Mouse (Mus musculus) lung, postnatal 0 days (tissue): ENCODE measurements around the gene Col19a1. TPM values are rescaled to one million over a fixed set of nuclear protein-coding genes. Genes with fewer than 3 reads are reported as not detected.

Experiments
- ATAC-seq: fragments of 200-750 bp; cut with Nextera tagmentation; 2 replicates; pipeline ENCODE4 v1.8.0; 2017; ENCODE audit warnings: moderate library complexity
- DNase-seq: peaks from one replicate; pipeline ENCODE4 v3.0.0-alpha.2; 2016; ENCODE audit warnings: low spot score
- H3K27ac ChIP-seq: fragments of 300-500 bp; sonication (generic); 2 replicates; pipeline ENCODE4 v1.5.1; 2014; ENCODE audit warnings: antibody characterized with exemption, mild to moderate bottlenecking, low read length, mixed read lengths
- H3K27me3 ChIP-seq: fragments of 300-500 bp; sonication (generic); replicated peaks from 2 replicates; pipeline ENCODE4 v1.6.1; 2014; ENCODE audit warnings: low read length, mixed read lengths; ENCODE audit not compliant: insufficient read depth
- H3K36me3 ChIP-seq: fragments of 300-500 bp; sonication (generic); 2 replicates; pipeline ENCODE4 v1.6.1; 2014; ENCODE audit warnings: low read length, mixed read lengths; ENCODE audit not compliant: insufficient read depth
- H3K4me1 ChIP-seq: fragments of 300-500 bp; sonication (generic); 2 replicates; pipeline ENCODE4 v1.6.1; 2014; ENCODE audit warnings: antibody characterized with exemption, low read depth, low read length, mixed read lengths; ENCODE audit not compliant: insufficient read depth
- H3K4me2 ChIP-seq: fragments of 300-500 bp; sonication (generic); replicated peaks from 2 replicates; pipeline ENCODE4 v1.6.1; 2014; ENCODE audit warnings: low read depth, mild to moderate bottlenecking, low read length, moderate library complexity, mixed read lengths
- H3K4me3 ChIP-seq: fragments of 300-500 bp; sonication (generic); 2 replicates; pipeline ENCODE4 v1.5.1; 2014; ENCODE audit warnings: low read depth, low read length
- H3K9ac ChIP-seq: fragments of 300-500 bp; sonication (generic); replicated peaks from 2 replicates; pipeline ENCODE4 v1.6.1; 2014; ENCODE audit warnings: low read depth, mild to moderate bottlenecking
- H3K9me3 ChIP-seq: fragments of 300-500 bp; sonication (generic); 2 replicates; pipeline ENCODE4 v1.6.1; 2016; ENCODE audit warnings: low read length, mixed read lengths
- CTCF ChIP-seq: IDR thresholded peaks from 2 replicates; pipeline ENCODE4 v1.5.1; 2016; ENCODE audit warnings: antibody characterized with exemption, mild to moderate bottlenecking
- EP300 ChIP-seq: IDR thresholded peaks from 2 replicates; pipeline ENCODE4 v1.6.1; 2016; ENCODE audit warnings: antibody characterized with exemption, mild to moderate bottlenecking, control low read depth
- WGBS: fragments of 180-500 bp; shearing (Covaris S2); extraction: QIAGEN DNeasy Blood & Tissue Kit; methylation state at CpG from one replicate; pipeline ENCODE4 v1.1.7; 2014; 5-methylcytosine and 5-hydroxymethylcytosine counted together
- polyA plus RNA-seq: library from polyadenylated mRNA; unstranded; fragments of >200 nt; fragmentation: Nextera tagmentation; extraction: Ambion mirVana; gene quantifications from 2 replicates; pipeline ENCODE4 v1.2.1, GENCODE M21; 2015

Gene Col19a1
- polyA plus RNA-seq, 1 experiment from 2014 or later, result not detected

DNA sequence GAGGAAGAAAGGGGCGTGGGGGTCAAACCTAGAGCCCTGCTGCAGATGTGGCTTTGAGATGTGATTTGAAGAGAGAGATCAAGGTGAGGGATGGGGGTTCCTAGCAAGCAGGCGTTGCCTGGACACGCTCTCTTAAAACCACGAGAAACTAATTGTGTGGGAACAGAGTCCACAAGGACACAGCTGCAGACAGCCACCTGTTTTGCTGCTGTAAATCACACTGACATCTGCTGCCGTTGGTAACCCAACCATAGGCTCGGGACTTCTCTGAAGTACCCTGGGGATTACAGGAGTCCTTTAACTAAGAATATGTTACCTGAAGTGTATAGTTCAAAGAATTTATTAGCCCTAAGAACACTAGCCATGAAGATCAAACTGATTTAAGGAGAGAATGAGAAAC is 300.9 kb downstream of the Col19a1 start:
- H3K27me3 ChIP-seq, result no peaks in the 10 kb centered on the region
- no peak for DNase-seq
- ATAC-seq, result no peak
- 39% methylated on average over 6 of the region's 6 CpGs for WGBS
- H3K4me1 ChIP-seq, result no peaks in the 10 kb centered on the region
- no peaks in the 10 kb centered on the region for H3K36me3 ChIP-seq
- H3K27ac ChIP-seq, result no peak overlapping the region
- TF ChIP-seq EP300 (no peak), CTCF (no peak)
- H3K9ac ChIP-seq, result no peak overlapping the region
- H3K4me3 ChIP-seq, result no peak overlapping the region
- no peak overlapping the region for H3K4me2 ChIP-seq
- no peaks in the 10 kb centered on the region for H3K9me3 ChIP-seq

DNA sequence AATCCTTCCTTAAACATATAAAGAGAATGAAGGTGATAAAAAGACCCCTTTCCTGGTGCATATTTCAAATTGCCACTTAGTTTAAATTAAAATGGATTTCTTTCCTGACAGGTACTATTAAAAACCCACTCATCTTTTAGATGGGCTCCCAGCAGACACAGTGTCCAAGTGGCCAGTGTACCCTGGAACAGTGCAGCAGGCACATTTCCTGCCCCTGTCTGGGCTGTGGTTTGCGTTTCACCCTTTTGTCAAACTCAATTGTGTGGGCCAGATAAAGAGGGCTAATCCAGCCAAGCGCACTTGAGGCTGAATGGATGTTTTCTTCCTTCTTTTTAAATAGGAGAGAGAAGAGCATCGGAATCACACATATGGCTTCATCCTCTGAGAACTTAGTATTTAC is 320.2 kb downstream of the Col19a1 start:
- Histone ChIP-seq H3K36me3 (no peaks in the 10 kb centered on the region), H3K4me1 (no peaks in the 10 kb centered on the region), H3K27ac (no peak overlapping the region), H3K9ac (no peak overlapping the region), H3K4me2 (no peak overlapping the region), H3K9me3 (no peaks in the 10 kb centered on the region), H3K4me3 (no peak overlapping the region), H3K27me3 (no peaks in the 10 kb centered on the region)
- no peak for DNase-seq
- TF ChIP-seq CTCF, result no peak
- no peak for TF ChIP-seq EP300
- ATAC-seq, result no peak
- 47% methylated on average over 3 of the region's 3 CpGs for WGBS

DNA sequence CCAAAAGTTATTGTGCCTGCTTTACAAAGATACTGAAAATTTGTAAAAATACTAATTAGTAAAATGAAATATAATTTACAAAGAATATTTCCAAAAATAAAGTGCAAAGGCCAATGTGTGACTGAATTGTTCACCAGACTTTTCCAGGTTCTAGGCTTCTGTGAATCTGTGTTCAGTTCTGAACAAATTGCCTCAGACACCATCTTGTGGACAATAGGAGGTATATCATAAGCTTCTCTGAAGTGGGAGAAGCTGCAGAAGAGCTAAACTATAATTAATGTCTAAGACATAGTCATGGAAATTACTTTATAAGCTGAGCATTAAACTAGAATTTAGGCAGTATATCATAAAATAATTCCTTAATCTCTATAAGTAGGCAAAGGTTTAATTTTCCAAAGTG is 326.1 kb downstream of the Col19a1 start:
- Histone ChIP-seq H3K9ac (no peak overlapping the region), H3K4me2 (no peak overlapping the region), H3K27me3 (no peaks in the 10 kb centered on the region), H3K36me3 (no peaks in the 10 kb centered on the region), H3K27ac (no peak overlapping the region), H3K4me1 (no peaks in the 10 kb centered on the region), H3K4me3 (no peak overlapping the region), H3K9me3 (no peaks in the 10 kb centered on the region)
- DNase-seq (no peak), ATAC-seq (no peak)
- TF ChIP-seq EP300 (no peak), CTCF (no peak)

DNA sequence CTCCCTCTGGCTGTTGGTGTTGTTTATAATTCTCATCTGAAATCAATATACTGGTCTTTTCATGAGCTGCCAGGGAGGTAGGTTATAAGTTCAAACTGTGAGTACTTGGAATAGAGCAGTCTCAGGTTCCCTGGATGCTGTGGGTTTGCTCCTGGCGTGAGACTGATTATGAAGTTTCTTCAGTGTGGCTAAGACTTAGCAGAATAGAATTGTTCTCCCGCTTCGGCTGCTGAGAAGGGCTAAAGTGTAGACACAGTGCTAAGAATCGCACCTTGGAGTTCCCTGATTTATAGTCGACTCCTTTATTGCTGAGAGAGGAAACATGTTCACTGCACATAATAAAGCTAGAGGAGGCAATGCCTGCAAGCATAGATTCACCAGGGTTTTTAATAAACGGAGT is 327.9 kb downstream of the Col19a1 start:
- no peaks in the 10 kb centered on the region for H3K4me1 ChIP-seq
- no peak overlapping the region for H3K9ac ChIP-seq
- no peaks in the 10 kb centered on the region for H3K36me3 ChIP-seq
- H3K9me3 ChIP-seq, result no peaks in the 10 kb centered on the region
- H3K4me3 ChIP-seq, result no peak overlapping the region
- H3K27me3 ChIP-seq, result no peaks in the 10 kb centered on the region
- DNase-seq (no peak), ATAC-seq (no peak)
- H3K27ac ChIP-seq, result no peak overlapping the region
- 79% methylated on average over 6 of the region's 6 CpGs for WGBS
- no peak for TF ChIP-seq EP300
- TF ChIP-seq CTCF, result no peak
- no peak overlapping the region for H3K4me2 ChIP-seq

DNA sequence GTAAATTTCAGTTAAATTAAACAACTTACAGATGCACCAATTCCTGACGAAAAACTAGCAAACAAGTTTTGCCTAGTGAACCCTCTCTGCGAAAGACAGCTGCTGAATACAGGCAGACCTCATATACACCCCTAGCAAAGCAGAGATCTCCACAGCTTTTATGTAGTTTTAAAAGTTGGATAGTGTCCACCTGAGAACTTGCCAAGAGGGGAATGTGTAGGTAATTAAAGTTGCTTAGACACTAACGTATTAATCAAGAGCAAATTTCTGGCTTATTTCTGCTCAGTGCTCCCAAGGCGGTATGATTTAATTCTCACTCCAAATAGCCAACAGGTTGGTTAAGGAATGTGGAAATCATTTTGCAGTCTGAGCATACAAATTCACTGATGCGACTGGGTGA is 329.3 kb downstream of the Col19a1 start:
- Histone ChIP-seq H3K36me3 (no peaks in the 10 kb centered on the region), H3K27ac (no peak overlapping the region), H3K4me2 (no peak overlapping the region), H3K4me1 (no peaks in the 10 kb centered on the region), H3K9me3 (no peaks in the 10 kb centered on the region), H3K4me3 (no peak overlapping the region), H3K9ac (no peak overlapping the region), H3K27me3 (no peaks in the 10 kb centered on the region)
- 73% methylated on average over 5 of the region's 5 CpGs for WGBS
- ATAC-seq, result no peak
- TF ChIP-seq CTCF (no peak), EP300 (no peak)
- no peak for DNase-seq

DNA sequence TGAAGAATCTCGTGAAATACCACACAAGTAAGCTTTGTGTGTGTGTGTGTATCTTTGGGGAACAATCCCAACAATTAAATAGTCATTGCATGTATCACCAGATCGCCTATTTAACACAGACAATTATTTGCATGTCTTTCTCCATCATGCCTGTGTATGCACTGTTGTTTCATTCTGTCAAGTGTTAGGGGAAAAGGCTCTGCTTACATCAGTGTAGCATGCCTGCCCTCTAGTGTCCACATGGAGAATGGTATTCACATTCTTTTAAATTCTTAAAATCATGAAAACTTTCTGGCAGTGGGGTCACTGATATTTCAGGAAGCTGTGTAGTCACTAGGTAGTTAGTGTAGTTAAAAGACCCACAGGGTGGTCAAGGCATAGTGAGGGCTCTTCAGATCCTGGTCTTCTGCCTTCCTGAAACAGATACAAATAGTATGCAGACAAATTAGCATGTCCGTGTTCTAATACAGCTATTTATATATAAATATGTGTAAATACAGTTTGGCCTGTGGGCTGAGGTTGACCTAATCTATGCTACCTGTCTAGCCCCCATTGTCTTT is 338.1 kb downstream of the Col19a1 start:
- H3K27ac ChIP-seq, result no peak overlapping the region
- H3K36me3 ChIP-seq, result no peaks in the 10 kb centered on the region
- no peaks in the 10 kb centered on the region for H3K9me3 ChIP-seq
- H3K4me3 ChIP-seq, result no peak overlapping the region
- DNase-seq (peak; percentile 79), ATAC-seq (no peak)
- no peaks in the 10 kb centered on the region for H3K27me3 ChIP-seq
- no peaks in the 10 kb centered on the region for H3K4me1 ChIP-seq
- no peak overlapping the region for H3K4me2 ChIP-seq
- TF ChIP-seq EP300 (no peak), CTCF (peak; percentile 92)
- WGBS, result 45% methylated on average over 3 of the region's 3 CpGs
- H3K9ac ChIP-seq, result no peak overlapping the region
